Mouse (Mus musculus) neural tube, embryonic 14.5 days (tissue): ENCODE results near the gene Ranbp10. TPM values are rescaled to one million over a fixed set of nuclear protein-coding genes. Genes with fewer than 3 reads are reported as not detected.
A peak's percentile ranks its signal among the peaks of the same experiment; 100 is the strongest.
"Not testable (repeated sequence)": the region's sequence is repeated elsewhere in the genome, so short reads cannot be mapped to it uniquely, and the experiment has no call there.

ENCODE experiments used
- ATAC-seq: fragments of 200-750 bp; cut with Nextera tagmentation; 2 replicates; pipeline ENCODE4 v1.8.0; 2017; ENCODE audit warnings: low read depth, mild to moderate bottlenecking, moderate TSS enrichment, moderate library complexity
- H3K27ac ChIP-seq: fragments of 300-500 bp; sonication (generic); 2 replicates; pipeline ENCODE4 v1.5.1; 2014; ENCODE audit warnings: low read depth, mild to moderate bottlenecking, control low read depth, low read length, moderate library complexity, mixed read lengths
- H3K27me3 ChIP-seq: fragments of 300-500 bp; sonication (generic); 2 replicates; pipeline ENCODE4 v1.6.1; 2014; ENCODE audit warnings: low read length; ENCODE audit not compliant: control insufficient read depth, insufficient read depth
- H3K36me3 ChIP-seq: fragments of 300-500 bp; sonication (generic); 2 replicates; pipeline ENCODE4 v1.6.1; 2014; ENCODE audit warnings: low read length, mixed read lengths; ENCODE audit not compliant: control insufficient read depth, insufficient read depth
- H3K4me1 ChIP-seq: fragments of 300-500 bp; sonication (generic); 2 replicates; pipeline ENCODE4 v1.6.1; 2014; ENCODE audit warnings: low read length; ENCODE audit not compliant: control insufficient read depth, insufficient read depth
- H3K4me2 ChIP-seq: fragments of 300-500 bp; sonication (generic); 2 replicates; pipeline ENCODE4 v1.6.1; 2014; ENCODE audit warnings: mild to moderate bottlenecking, low read depth, low read length, control low read depth
- H3K4me3 ChIP-seq: fragments of 300-500 bp; sonication (generic); 2 replicates; pipeline ENCODE4 v1.5.1; 2014; ENCODE audit warnings: low read depth, low read length, control low read depth, mixed read lengths
- H3K9ac ChIP-seq: fragments of 300-500 bp; sonication (generic); replicated peaks from 2 replicates; pipeline ENCODE4 v1.6.1; 2014; ENCODE audit warnings: low read depth, mild to moderate bottlenecking, control low read depth, low read length, mixed read lengths
- H3K9me3 ChIP-seq: fragments of 300-500 bp; sonication (generic); 2 replicates; pipeline ENCODE4 v1.6.1; 2016; ENCODE audit warnings: low read length; ENCODE audit not compliant: control insufficient read depth
- WGBS: fragments of 180-500 bp; shearing (Covaris S2); extraction: QIAGEN DNeasy Blood & Tissue Kit; methylation state at CpG from one replicate; pipeline ENCODE4 v1.1.7; 2014; 5-methylcytosine and 5-hydroxymethylcytosine counted together
- polyA plus RNA-seq: library from polyadenylated mRNA; unstranded; fragments of >200 nt; fragmentation: Nextera tagmentation; extraction: Ambion mirVana; gene quantifications from 2 replicates; pipeline ENCODE4 v1.2.1, GENCODE M21; 2014

The Ranbp10 gene
- polyA plus RNA-seq, 1 experiment from 2014 or later, result 14.7 TPM

DNA sequence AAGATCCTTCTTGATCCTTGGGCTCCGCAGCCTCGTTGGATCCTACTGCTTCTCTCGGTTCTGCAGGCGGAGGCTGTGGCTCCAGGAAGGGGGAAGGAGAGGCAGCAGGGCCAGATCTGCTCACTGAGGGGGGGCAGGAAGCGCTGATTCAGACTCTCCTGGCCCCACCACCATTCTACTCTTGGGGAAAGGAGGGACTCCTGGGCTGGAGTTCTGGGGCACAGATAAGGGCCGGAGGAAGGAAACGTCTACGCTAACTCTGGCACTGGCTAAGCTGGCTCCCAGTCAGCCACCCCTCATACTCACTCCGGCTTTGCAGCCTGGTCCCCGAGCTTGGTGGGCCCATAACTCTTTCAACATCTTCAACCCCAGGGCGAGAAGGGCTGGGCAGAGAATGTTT is 19.5 kb upstream of the Ranbp10 start:
- ATAC-seq, result no peak
- Histone ChIP-seq H3K36me3 (peaks cover 41% of the 10 kb centered on the region), H3K9me3 (no peaks in the 10 kb centered on the region), H3K4me1 (peaks cover 5% of the 10 kb centered on the region; the same call in 1 of the 2 replicates), H3K9ac (no peak overlapping the region), H3K4me3 (no peak overlapping the region), H3K27me3 (no peaks in the 10 kb centered on the region), H3K27ac (no peak overlapping the region), H3K4me2 (no peak overlapping the region)
- WGBS, result 94% methylated on average over 11 of the region's 11 CpGs

DNA sequence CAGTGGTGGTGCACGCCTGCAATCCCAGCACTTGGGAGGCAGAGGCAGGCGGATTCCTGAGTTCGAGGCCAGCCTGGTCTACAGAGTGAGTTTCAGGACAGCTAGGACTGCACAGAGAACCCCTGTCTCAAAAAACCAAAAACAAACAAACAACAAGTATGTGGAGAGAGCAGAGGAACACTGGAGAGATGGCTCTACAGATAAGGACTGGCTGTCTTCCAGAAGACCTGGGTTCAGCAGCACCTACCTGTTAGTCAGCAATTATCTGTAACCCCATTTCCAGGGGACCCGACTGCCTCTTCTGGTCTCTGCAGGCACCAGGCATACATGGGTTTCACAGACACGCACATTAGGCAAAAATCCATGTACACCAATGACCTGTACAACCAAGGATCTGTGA is 12.1 kb upstream of the Ranbp10 start:
- Histone ChIP-seq H3K27ac (no peak overlapping the region), H3K36me3 (peaks cover 5% of the 10 kb centered on the region; the same call in 1 of the 2 replicates), H3K9ac (no peak overlapping the region), H3K27me3 (no peaks in the 10 kb centered on the region), H3K4me1 (no peaks in the 10 kb centered on the region), H3K9me3 (no peaks in the 10 kb centered on the region), H3K4me2 (no peak overlapping the region), H3K4me3 (no peak overlapping the region)
- WGBS, result 93% methylated on average over 5 of the region's 5 CpGs
- ATAC-seq, result no peak

DNA sequence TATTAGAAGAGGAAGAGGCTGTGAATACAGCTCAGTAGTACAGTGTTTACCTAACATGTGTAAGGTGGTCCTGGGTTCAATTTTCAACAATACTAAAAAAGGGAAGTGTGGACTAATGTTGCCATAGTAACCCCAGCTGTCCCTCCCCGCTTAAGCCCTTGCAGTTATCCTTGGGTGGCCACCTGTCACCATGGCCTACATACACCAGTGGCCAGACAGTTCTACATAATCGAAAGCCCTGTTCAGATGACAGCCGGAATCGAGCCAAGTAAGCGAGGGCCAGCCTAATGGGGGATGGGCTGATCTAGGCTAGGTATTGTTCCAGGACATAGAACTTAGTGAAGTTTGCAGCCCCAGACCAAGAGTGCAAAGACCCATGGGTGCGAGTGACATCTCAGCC is 9.8 kb upstream of the Ranbp10 start:
- Histone ChIP-seq H3K4me3 (no peak overlapping the region), H3K27me3 (no peaks in the 10 kb centered on the region), H3K27ac (no peak overlapping the region), H3K36me3 (no peaks in the 10 kb centered on the region), H3K4me1 (no peaks in the 10 kb centered on the region), H3K4me2 (no peak overlapping the region), H3K9ac (no peak overlapping the region), H3K9me3 (no peaks in the 10 kb centered on the region)
- no peak for ATAC-seq
- 91% methylated on average over 6 of the region's 6 CpGs for WGBS

DNA sequence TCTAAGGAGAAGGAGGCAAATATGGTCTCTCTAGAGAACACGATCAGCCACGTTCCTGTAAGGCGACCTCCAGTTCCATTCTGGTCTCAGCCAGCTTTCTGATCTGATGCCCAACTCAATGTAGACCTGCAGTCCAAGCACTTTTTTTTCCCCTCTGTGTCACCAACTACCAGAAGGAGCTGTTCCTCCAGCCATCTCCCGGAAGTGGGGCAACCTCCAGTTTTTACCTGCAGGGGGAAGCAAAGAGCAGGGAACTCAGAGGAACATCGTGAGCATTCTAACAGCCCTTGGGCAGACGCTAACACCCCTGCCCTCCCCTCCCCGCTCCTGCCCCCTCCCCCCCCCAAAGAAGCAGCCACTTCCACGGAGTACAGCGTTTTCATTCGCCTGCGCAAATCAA is 8.2 kb upstream of the Ranbp10 start:
- H3K9ac ChIP-seq, result no peak overlapping the region
- WGBS, result 31% methylated on average over 10 of the region's 11 CpGs
- H3K4me1 ChIP-seq, result no peaks in the 10 kb centered on the region
- no peaks in the 10 kb centered on the region for H3K27me3 ChIP-seq
- H3K27ac ChIP-seq, result no peak overlapping the region
- H3K4me2 ChIP-seq, result no peak overlapping the region
- ATAC-seq, result no peak
- no peaks in the 10 kb centered on the region for H3K36me3 ChIP-seq
- H3K4me3 ChIP-seq, result no peak overlapping the region
- no peaks in the 10 kb centered on the region for H3K9me3 ChIP-seq

DNA sequence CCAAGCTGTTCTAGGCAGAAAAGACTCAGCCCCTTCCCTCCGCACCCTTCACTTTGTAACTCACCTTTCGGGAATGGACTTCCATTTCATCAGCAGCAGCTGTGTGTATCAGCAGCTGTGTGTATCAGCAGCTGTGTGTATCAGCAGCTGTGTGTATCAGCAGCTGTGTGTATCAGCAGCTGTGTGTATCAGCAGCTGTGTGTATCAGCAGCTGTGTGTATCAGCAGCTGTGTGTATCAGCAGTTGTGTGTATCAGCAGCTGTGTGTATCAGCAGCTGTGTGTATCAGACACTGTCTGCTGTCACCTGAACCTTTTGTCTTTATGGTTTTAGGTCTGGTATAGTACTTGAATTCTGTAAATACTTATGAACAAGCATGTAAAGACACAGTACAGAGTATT is 6.6 kb upstream of the Ranbp10 start:
- H3K36me3 ChIP-seq, H3K4me1 ChIP-seq, H3K27me3 ChIP-seq, H3K9ac ChIP-seq, H3K27ac ChIP-seq, ATAC-seq, H3K4me2 ChIP-seq, H3K9me3 ChIP-seq, H3K4me3 ChIP-seq: not testable (repeated sequence)
- WGBS, result 80% methylated on average over 2 of the region's 2 CpGs

DNA sequence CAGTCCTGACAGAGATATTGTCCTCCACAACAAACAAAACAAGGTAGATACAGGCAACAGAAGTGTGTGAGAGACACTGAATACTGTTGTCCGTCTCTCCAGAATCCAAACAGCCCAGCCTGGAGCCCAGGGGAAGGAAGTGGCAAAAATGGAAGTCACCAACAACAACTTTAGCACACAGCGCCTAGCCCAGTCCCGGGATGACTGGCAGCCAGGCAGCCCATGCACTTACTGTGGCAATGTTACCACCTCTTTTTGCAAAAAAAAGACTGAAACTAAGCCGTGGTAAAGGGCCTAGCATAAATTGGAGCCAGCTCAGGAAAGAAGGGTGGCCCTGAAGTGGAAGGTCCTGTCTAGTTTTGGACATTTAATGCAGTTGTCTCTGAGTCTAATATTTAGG is 771 bp downstream of the Ranbp10 start:
- Histone ChIP-seq H3K36me3 (peaks cover 14% of the 10 kb centered on the region; the same call in 1 of the 2 replicates), H3K9me3 (no peaks in the 10 kb centered on the region), H3K4me2 (peak overlapping the region; percentile 96), H3K4me3 (peak overlapping the region; percentile 98), H3K9ac (peak overlapping the region; percentile 92), H3K4me1 (peaks cover 10% of the 10 kb centered on the region), H3K27me3 (no peaks in the 10 kb centered on the region; the same call in 1 of the 2 replicates), H3K27ac (peak overlapping the region; percentile 71; the same call in 1 of the 2 replicates)
- WGBS, result 7% methylated on average over 4 of the region's 4 CpGs
- no peak for ATAC-seq

DNA sequence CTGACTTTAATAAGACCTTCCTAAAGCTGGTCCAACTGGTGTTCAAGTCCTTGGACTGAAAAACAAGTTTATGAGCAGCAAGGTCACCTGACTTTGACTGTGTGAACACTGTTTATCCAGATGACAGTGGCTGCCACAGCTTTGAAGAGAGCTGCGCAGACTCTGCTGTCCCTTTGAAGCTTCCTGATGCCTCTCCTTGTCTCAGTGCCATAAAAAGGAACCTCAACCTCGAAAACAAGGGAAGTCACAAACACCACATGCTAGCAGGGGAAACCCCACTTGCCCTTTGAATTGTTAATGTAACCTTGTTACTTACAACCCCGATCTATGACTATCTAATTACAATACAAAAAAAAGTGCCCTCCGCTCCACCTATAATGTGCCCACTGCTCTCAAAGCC is 1.6 kb downstream of the Ranbp10 start:
- peaks cover 15% of the 10 kb centered on the region; the same call in 1 of the 2 replicates for H3K36me3 ChIP-seq
- no peak overlapping the region for H3K9ac ChIP-seq
- no peak overlapping the region for H3K27ac ChIP-seq
- peak overlapping the region; percentile 96 for H3K4me2 ChIP-seq
- H3K4me3 ChIP-seq, result peak overlapping the region; percentile 98
- H3K27me3 ChIP-seq, result no peaks in the 10 kb centered on the region; the same call in 1 of the 2 replicates
- peaks cover 10% of the 10 kb centered on the region for H3K4me1 ChIP-seq
- WGBS, result 59% methylated on average over 4 of the region's 4 CpGs
- ATAC-seq, result no peak
- H3K9me3 ChIP-seq, result no peaks in the 10 kb centered on the region

DNA sequence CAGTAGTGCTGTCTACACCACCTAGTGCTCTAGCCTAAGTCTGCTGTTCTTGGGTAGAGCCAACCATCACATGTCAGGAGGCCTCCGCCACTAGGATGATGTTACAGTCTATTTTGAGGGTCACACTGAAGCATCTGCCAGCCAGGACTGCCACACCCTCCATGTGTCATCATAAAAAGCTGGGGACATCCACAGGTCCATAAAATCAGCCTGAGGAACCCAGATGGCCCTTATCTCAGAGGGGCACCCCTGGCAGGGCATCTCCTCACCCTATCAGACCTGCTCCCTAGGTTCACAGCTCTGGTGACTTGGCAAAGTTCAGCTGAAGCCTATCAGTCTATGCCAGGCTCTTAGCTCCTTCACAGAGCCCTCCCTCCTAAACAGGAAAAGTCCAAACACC is 6.2 kb downstream of the Ranbp10 start:
- no peak overlapping the region for H3K4me3 ChIP-seq
- no peaks in the 10 kb centered on the region for H3K9me3 ChIP-seq
- no peak overlapping the region for H3K27ac ChIP-seq
- no peak for ATAC-seq
- H3K4me1 ChIP-seq, result peaks cover 6% of the 10 kb centered on the region
- no peaks in the 10 kb centered on the region for H3K27me3 ChIP-seq
- H3K4me2 ChIP-seq, result no peak overlapping the region
- H3K9ac ChIP-seq, result no peak overlapping the region
- 100% methylated on average over 1 of the region's 1 CpGs for WGBS
- peaks cover 17% of the 10 kb centered on the region; the same call in 1 of the 2 replicates for H3K36me3 ChIP-seq

DNA sequence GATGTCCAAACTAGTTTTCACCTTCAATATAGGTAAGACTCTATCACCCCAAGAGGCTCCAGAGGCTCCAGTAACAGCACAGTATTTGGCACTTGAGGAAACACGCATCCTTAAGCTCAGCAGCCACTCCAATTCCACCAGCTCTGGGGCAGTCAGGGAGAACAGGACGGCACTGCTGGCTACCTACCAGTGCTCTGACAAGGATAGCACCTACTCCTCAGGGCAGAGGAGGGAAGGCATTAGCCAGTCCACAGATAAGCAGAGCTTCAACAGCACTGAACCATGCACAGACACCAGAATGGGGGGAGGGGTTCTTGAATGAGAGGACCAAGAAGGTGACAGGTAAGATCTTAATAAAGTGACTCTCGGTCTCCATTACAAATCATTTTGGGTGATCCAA is 7.5 kb downstream of the Ranbp10 start:
- no peak overlapping the region for H3K4me2 ChIP-seq
- H3K9ac ChIP-seq, result no peak overlapping the region
- H3K9me3 ChIP-seq, result no peaks in the 10 kb centered on the region
- H3K36me3 ChIP-seq, result peaks cover 16% of the 10 kb centered on the region; the same call in 1 of the 2 replicates
- H3K27me3 ChIP-seq, result no peaks in the 10 kb centered on the region
- 91% methylated on average over 3 of the region's 3 CpGs for WGBS
- no peak for ATAC-seq
- H3K27ac ChIP-seq, result no peak overlapping the region
- H3K4me3 ChIP-seq, result no peak overlapping the region
- no peaks in the 10 kb centered on the region for H3K4me1 ChIP-seq
